Mouse (Mus musculus): Measurements from ENCODE around the gene Lin7a.

Lin7a gene

DNA sequence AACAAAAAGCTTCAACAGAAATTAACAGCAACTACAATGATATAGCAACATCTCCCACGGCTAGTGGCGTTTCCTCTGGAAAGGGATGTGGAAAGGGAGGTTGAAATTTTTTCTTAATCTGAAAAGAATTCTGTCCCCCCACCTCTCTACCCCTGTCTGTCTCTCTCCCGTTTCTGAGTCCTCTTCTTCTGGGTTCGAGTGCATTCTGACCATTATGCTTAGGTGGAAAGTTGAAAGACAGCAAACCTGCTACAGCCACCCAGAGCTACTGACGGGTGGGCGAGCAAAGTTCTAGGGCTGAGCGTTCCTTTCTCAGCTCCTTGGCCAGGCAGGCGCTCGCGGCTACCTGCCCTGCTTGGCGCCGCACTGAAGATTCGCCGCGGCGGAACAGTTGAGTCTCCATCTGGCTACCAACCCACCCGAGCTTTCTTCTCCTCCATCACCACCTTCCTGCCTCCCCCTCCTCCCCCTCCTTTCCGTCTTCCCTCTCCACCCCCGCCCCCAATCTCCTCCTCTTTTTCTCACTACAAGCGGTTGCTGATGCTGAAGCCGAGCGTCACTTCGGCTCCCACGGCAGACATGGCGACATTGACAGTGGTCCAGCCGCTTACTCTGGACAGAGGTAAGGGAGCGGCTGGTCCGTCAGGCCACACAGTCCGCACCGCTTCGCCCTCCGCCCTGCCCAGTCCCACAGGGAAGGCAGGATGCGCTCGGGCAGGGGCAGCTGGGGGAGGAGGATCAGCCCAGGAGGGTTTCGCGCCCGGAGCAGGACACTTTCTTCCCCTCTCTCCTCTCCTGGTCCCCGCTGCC is at the start of gene Lin7a:
Gene Lin7a (plus strand): TSS at position 366 of the 810 bp plus-strand sequence.
- no peak for DNase-seq (ENCODE audit: low read depth)

DNA sequence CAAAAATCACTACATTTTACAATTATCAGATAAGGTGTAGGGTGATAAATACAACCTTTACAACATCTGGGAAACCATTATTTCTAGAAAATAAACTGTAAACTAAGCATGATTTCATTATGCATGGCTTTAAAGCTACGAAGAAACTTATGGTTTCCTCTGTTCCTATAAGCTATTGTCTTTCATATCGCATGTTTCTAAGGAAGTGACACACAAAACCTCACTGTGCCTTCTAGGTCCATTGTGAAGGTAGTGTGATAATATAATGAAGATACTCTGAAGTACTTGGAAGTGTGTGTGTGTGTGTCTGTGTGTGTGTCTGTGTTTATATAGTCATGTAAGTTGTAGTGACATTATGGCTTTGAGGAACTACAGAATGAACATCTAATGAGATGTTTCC is 49.8 kb upstream of the Lin7a start:
- DNase-seq (ENCODE audit: low read depth), result no peak

DNA sequence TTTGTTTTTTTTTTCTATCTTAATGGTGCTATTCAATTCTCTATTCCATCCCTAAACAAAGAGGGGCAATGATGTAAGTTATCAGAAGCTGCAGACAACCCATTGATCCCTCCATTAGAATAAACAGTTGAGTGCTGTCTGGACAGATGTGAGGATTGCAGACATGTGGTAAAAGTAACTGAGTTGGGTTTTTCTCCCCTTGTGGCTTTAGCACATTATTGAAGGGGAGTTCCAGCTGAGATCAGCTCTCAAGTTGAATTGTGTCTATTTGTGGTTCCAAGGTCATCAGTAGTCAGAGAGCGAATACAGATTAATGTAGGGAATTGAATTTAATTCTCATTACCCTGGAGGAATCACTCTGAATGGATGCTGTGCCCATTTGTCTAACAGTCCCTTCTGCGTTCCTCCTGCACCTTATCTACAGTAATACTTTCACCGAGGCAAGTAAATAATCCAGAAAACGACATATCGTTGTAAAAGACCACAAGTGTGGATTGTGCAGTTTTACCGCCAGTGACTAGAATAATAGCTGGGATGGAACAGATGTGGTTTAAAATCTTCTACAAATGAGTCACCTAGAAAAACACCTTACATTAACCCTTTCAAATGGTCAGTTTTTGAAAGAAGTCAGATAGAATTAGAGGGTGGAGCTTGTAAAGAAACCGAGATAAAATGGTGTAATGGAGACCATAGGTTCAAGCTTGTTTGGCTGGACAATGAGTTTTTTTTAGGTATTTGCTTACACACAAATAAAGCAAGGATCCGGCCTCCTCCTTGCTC is 48.9 kb upstream of the Lin7a start:
- no peak for DNase-seq (ENCODE audit: low read depth)

DNA sequence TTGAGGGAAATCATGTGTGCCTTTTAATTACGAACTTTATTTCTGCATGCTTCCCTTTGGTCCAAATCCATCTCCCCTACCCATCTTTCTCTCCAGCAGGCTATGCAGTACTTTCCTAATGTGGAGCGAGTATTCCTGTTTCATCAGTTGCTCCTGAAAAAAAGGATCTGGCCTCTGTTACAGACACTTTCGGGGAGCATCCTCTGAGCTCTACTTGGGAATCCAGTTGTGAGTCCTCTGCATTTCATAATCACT is 48.4 kb upstream of the Lin7a start:
- no peak for DNase-seq (ENCODE audit: low read depth)

DNA sequence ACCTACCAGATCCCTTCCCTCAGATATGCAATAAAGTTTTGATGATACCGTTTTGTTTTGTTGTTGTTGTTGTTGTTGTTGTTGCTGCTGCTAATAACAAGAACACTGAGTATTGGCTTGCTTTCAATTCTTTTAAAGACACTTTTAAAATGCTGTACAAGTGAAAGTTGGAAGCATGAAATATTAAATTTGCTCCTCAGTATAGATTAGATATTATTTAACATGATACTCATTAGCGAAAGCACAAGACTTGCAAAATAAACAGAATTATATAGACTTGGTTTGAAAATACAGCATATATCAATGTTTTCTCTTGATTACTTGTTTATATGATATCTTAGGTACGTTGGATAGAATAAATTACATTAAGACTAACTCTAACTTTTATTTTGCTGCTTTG is 47.7 kb upstream of the Lin7a start:
- no peak for DNase-seq (ENCODE audit: low read depth)

DNA sequence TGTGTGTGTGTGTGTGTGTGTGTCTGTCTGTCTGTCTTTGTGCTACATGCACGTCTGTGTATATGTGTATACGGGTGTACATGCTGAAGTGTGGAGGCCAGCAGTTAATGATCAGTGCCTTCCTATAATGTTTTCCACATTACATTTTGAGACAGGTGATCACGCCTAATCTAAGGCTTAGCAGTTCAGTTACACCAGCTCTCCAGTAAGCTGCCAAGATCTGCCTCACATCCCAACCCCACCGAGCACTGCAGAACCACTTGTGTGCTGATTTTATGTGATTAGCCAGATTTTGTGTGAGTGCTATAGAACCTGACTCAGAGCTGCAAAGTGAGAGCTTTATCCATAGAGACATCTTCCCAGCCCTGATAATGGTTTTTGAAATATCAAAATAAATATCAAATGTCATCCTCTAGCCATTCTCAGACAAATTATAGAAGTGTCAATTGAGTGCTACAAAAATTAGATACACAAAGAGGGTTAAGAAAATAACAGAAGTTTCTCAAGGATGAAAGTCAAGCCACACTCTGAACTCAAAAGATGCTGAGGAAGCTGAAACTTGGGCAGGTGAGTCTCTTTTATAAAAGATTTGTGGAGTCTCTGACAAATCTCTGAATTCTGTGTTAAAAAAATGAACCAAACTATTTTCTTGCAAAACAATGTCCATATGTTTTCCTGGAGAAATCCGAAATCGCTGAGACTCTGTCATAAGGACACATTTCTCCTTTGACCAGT is 46.7 kb upstream of the Lin7a start:
- no peak for DNase-seq (ENCODE audit: low read depth)

DNA sequence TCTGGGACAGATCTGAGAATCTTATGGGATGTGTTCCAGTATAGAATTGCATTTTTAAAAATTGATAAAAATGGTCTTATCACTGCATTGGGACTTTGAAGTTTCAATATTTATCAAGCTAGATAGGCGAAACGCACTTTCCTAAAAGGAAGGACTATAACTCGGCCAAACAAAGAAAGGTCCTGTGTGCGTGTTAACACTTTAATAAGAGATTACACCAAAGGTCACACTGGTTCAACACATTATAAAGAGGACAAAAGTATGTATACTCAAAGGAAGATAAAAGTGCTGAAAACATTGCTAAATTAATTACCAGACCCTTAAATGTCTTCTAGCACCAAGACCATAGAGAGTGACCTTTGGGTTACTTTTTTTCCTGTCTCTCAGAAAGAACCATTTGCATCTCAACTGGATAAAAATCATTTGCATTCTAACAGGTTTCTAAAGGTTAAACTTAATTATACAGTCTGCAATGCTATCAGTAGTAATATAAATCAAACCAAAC is 46.1 kb upstream of the Lin7a start:
- DNase-seq (ENCODE audit: low read depth), result no peak

DNA sequence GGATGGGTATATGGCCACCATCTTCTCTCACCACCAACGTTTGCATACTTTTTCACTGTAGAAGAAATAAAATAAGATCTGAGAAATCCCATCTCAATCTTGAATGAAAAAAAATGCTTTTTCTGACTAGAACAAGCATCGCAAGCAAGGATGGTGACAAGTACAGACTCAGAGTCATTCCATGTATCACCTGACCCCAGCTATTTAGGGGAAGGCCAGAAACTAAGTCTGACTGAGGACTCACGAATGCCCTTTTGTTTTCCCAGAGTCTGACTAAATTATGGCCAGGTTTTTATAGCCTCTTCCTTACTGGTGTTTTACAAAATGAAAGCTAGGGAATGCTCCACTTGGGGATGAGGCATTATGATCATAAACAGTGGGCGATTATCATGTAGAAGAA is 45.6 kb upstream of the Lin7a start:
- no peak for DNase-seq (ENCODE audit: low read depth)

DNA sequence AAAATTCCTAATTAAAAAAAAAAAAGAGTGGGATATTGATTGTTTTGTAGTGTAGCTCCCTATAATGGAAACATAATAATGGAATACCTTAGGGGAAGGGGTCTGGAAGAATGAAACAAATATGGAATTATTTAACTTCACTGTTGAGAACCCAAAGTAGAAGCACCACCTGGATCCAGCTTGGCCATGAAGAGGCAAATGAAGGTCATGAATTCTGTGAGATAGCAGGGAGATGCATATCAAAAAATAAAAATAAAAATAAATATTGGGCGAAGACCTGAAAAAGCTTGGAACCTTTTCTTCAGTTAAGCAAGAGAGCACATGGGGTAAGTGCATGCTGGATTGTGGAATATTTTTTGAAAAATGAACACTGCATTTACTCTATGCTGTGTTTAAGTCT is 43.6 kb upstream of the Lin7a start:
- no peak for DNase-seq (ENCODE audit: low read depth)

DNA sequence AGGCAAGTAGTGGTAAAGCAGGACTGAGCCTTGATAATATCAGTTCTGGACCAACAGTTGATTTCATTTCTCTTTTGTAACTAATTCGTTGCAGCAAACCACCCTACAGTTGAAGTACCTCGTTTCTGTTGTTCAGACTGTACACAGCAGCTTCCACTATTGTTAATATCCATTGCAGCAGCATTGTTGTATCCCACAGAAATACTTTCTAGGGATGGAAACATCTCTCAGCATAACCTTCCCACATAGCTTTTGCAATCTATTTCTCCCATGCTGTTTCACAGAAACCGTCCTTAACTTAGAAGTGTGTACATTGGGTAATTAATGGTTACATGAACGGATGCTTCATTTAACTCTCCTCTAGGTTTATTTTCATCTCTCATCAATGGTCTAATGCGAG is 42.7 kb upstream of the Lin7a start:
- DNase-seq (ENCODE audit: low read depth), result no peak

DNA sequence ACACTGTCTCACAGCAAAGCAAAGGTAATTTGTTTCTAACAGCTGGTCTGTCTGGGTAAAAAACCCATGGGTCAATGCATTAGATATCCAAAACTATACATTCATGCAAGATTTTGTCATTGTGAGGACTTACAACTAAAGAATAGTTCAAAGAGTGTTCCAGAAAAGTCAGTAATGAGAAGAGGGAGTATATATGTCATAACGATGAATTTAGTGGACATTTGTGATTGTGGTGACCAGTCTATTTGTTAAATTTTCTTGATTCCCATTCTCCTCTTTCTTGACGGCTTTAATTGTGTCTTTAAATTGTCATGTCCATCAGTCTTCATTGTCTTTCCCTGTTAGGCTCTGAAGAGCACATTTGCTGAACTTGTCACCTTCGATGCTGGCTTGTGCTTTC is 42.1 kb upstream of the Lin7a start:
- DNase-seq (ENCODE audit: low read depth), result no peak

DNA sequence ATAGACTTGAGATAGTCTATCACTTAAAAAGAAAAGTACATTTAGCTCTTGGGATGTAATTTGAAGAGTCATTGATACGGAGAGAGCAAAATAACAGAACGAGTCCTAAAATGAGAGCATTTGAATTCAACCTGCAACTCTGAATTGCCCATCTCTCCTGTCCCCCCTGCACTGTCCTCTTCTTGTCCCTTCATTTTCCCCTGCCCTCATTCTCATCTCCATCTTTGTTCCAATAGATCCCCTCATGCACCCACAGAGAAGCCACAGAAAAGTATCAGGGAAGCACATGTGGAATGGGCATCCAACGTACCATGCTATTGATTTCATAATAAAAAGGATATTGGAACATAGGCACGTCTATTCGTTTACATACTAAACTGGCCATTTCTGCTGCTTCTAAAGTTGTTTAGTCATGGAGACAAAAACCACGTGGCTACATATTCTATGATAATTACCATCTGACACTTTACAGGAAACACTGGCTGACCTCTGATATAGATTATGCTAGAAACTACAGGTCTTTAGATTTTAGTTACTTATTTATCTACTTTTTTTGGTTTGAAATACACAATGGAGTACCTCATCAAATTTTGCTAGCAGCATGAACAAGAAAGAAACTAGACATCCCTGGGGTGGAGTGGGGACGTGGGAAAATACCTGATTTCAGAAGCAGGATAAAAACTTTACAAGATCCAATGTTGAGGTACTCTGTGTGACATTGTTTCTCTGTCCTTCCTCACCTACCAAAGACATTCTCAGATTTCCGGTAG is 41.2 kb upstream of the Lin7a start:
- no peak for DNase-seq (ENCODE audit: low read depth)

DNA sequence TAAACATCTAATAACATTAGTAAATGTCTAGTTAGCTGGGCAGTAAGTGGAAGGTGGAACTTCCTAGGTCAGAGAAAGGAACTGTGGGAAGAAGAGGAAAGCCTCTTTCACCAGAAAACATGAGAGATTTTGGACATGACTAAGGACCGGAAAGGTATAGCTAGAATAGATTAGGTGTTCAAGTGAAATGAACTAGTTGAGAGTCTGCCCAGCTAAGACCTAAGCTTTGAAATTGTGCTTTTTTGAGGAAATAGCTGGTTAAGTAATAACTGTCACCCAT is 40.7 kb upstream of the Lin7a start:
- DNase-seq (ENCODE audit: low read depth), result no peak

DNA sequence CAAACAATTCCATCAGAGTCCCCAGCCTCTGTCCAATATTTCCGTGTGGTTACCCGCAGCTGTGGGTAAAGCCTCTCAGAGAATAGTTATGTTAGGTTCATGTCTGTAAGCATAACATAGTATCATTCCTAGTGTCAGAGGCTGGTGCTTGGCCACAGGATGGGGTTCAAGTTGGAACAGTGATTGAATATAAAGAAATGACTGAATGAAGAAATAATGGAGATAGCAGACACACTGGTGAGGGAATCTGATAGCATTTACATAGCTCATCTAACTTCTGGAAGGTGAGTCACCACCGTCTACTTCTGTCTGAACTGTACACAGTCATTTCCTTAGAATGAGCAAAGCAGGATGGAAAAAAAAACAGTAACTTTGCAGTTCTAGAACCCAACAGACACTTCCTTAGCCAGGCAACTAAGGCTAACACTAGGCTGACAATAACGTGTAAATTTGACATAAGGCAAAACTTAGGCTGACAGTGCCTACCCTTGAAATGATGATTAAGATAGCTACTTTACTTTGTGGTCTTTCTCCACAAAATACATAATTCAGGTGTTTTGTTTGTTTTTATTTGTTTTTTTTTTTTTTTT is 40.0 kb upstream of the Lin7a start:
- no peak for DNase-seq (ENCODE audit: low read depth)

DNA sequence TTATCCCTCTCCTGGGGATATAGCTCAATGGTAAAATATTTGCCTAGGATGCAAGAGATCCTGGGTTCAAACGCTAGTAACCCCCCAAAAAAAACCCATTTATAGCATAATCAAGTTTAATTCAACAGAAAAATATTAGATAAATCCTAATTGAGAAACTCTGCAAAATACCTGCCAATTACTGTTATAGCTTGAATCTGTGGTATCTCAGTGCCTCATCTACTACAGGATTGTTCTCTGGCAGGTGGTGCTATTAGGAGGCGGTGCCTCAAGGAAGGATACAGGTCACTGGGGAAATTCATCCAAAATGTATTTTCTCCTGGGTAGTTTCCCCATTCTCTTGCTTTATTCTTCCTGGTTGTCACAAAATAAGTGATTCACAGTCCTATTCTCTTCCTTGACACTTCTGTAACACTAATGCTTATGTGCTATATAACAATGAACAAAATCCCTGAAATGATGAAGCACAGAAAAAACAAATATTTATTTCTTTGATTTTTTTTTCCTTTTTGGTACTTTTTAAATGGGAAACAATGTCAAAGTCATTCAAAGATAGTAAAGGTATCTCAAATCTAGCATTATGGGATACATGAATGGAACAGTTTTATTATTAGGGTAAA is 38.9 kb upstream of the Lin7a start:
- no peak for DNase-seq (ENCODE audit: low read depth)

DNA sequence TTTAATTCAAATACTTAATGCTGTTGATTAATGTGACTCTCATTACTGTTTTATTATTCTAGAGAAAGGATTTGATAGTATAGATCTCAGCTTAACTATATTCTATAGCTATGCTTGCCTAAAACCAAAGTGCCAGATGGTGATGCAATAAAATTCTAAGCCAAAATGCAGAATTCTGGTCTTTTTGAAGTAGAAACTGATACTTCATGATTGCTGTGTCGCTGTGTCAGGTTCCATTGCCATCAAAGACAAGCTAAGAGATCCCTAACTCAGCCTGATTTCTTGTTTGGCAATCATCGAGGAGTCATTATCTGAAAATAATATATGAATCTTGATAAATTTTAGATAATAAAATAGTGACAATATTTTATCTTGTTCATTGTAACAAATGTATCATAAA is 38.3 kb upstream of the Lin7a start:
- DNase-seq (ENCODE audit: low read depth), result no peak

DNA sequence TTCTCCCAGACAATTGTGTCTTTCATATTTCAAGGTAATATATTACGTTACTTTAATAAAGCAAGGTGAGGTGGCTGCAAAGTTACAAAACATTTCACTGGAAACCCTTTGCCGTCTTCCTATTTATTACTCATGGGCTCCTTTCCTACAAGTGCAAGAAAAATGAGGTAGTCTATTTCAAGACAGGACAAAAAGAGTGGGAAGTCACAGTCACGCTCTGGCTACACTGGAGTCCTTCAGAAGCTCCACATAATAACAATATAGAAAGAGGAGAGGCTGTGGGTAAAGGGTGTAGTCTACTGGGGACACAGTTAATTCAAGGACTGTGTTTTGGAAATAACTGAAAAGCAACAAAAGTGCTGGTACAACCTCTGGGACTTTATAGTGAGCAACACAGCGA is 37.7 kb upstream of the Lin7a start:
- DNase-seq (ENCODE audit: low read depth), result no peak

DNA sequence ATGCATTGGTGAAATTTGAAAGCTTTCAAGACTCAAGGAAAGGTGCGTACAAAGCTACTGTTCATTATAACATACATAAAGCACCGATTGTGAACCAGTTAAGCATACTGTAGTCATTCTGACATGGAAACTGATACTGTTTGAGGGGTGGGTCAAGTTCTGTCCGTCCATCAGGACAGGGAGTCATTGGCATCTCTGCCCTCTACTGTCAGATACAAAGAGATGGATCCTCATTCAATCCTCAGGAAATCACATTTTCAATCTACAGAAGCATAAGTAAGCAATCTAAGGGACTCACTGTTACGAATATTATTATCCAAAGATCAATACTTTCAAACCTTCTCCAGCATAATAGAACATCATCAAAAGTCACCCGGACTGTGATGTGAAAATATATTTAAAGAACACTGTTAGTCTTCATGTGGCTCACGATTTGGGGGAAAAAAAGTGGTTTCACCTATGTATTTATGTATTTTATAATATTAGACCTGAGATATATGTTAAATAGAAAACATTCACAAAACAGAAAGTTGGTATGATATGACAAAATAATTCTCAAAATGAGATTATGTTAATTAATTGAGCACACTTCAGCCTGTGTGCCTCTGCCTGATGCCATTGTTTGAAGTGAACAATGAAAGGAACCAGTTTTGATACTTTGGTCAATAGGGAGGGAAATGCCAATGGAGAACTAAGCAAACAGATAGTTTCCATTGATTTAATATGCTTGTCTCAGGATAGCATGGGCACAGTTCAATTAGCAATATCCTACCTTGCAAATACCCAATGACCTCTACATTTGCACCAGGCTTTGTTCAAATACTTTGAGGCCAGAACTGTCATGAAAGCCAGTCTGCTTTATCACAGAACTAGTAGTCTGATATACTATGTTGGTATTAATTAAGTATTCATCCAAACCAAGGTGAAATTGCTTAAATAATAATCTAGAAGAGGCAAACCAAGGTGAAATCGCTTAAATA is 36.8 kb upstream of the Lin7a start:
- no peak for DNase-seq (ENCODE audit: low read depth)

DNA sequence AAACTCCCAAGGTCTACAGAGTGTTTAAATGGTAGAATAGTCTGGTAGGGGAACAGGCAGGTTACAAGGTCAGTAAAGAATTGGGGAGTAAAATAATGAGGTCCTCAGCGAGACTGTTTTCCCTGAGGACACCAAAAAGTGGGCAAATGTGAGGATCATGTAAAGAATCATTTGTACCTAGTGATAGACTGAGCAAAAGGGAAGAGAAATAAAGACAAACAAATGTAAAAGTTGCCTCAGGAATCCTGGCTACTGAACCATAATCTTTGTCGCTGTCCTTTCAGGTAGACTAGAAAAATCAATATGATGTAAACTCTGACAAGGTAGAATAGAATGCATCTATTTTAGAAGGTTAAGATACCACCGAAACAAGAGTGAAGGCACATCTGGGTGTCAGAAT is 36.0 kb upstream of the Lin7a start:
- no peak for DNase-seq (ENCODE audit: low read depth)

DNA sequence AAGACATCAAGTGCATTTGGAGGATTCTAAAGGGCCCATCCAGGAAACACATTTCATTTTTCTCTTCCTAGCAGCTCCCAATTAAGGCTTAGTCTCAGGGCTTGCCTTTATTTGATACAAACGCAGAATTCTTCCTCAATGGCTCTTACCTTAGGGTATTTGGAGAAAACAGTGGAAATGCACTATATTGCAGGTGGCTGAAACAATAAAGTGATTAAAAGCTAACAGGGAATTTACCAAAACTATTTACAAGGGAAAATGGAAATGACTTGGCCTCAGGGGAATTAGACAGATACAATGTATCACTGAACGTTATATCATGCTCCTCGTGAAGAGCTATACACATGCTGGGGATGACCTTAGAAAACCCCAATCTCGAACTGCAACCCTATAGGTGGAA is 35.3 kb upstream of the Lin7a start:
- no peak for DNase-seq (ENCODE audit: low read depth)

Data from naive thymus-derived CD4-positive, alpha-beta T cell, adult 2 months (primary cell).